Mouse (Mus musculus) cerebellum, adult 2 months (tissue): ENCODE measurements around the gene Plcb2.

Source experiments
- CTCF ChIP-seq: fragments of 200-500 bp; IDR thresholded peaks from 2 replicates; pipeline ENCODE4 v1.5.1; 2011; ENCODE audit warnings: low read depth, mild to moderate bottlenecking, control low read depth, low read length, moderate library complexity, borderline replicate concordance; ENCODE audit not compliant: insufficient read depth
- POLR2A ChIP-seq: fragments of 200-500 bp; IDR thresholded peaks from 2 replicates; pipeline ENCODE4 v1.6.1; 2011; ENCODE audit warnings: low read length, control low read depth, borderline replicate concordance; ENCODE audit not compliant: insufficient read depth

GRCm38 (mm10) chr2:118730622-118730915, 2.3 kb upstream of the Plcb2 start:
- TF ChIP-seq CTCF: 0 out of 2 replicates have a peak, but pooled peaks have one; percentile 12
- TF ChIP-seq POLR2A: no peak
